Mouse (Mus musculus): Measurements from ENCODE around the gene Zic1. TPM values are rescaled to one million over a fixed set of nuclear protein-coding genes. Genes with fewer than 3 reads are reported as not detected.

The Zic1 gene
- polyA plus RNA-seq, 1 experiment from 2014 or later, result 30.5 TPM

DNA sequence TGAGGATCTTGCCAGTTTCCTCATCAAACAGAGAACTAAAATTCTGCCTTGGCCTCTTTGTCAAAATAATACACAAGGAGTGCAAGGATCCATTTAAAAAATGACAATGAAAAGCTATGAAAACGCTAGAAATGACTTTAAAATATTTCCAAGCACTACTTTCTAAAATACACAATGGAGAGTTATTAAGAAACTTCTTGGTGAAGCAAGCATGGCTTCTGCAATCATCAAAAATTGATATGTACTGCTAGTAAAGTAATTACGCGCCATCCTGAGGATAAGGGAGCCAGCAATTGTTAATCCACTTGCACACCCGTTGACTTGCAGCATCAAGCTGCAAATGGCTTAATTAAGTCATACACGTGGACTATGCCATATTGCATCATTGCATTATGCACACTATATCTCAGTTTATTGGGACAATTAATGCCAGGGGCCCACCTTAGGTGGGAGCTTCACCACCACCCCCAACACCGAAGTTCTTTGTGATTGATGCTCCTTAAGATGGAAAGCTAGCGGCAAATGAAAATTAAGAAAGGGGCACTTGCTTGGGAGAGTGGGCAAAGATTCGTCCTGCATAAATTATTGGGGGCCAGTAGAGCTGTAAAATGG, 35.0 kb upstream of the Zic1 start:
- Histone ChIP-seq H3K4me3 (ENCODE audit: low read depth, low read length) (no peak overlapping the region), H3K27ac (ENCODE audit: low read depth, low read length) (no peak overlapping the region), H3K27me3 (ENCODE audit: control insufficient read depth, insufficient read depth, low read length) (peaks cover 62% of the 10 kb centered on the region), H3K4me1 (ENCODE audit: control insufficient read depth, insufficient read depth, low read length) (no peaks in the 10 kb centered on the region), H3K4me2 (ENCODE audit: low read depth, low read length) (no peak overlapping the region), H3K36me3 (ENCODE audit: control insufficient read depth, insufficient read depth, low read length) (no peaks in the 10 kb centered on the region), H3K9ac (replicated peaks; ENCODE audit: low read depth, low read length) (no peak overlapping the region), H3K9me3 (ENCODE audit: control insufficient read depth, low read length) (no peaks in the 10 kb centered on the region)
- WGBS, result 8% methylated on average over 8 of the region's 8 CpGs
- ATAC-seq (ENCODE audit: low read depth), result 0 out of 2 replicates have a peak, but pooled peaks have one; percentile 50

DNA sequence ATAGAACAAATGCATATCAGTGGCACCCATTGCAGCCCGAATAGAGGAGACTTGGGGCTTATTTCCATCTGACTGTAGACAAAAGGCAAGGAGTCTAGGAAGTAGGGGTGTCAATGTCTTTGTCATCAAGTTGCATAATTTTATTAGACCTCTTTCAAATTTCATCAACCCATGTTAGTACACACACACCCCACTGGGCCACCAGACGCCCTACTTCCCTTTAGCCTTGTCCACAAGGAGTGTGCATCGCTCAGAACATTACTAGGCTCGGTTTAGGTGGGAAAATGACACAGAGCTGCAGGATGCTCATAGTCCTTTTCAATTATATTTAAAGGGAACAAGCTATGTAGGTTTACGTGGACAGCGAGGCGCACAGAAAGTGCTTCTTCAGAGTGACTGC, 34.4 kb upstream of the Zic1 start:
- H3K9me3 ChIP-seq (ENCODE audit: control insufficient read depth, low read length), result no peaks in the 10 kb centered on the region
- H3K4me1 ChIP-seq (ENCODE audit: control insufficient read depth, insufficient read depth, low read length), result no peaks in the 10 kb centered on the region
- 22% methylated on average over 7 of the region's 7 CpGs for WGBS
- H3K27me3 ChIP-seq (ENCODE audit: control insufficient read depth, insufficient read depth, low read length), result peaks cover 64% of the 10 kb centered on the region
- no peak overlapping the region for H3K9ac ChIP-seq (replicated peaks; ENCODE audit: low read depth, low read length)
- H3K4me3 ChIP-seq (ENCODE audit: low read depth, low read length), result no peak overlapping the region
- no peak for ATAC-seq (ENCODE audit: low read depth)
- H3K27ac ChIP-seq (ENCODE audit: low read depth, low read length), result no peak overlapping the region; the same call in 1 of the 2 replicates
- H3K4me2 ChIP-seq (ENCODE audit: low read depth, low read length), result no peak overlapping the region
- no peaks in the 10 kb centered on the region for H3K36me3 ChIP-seq (ENCODE audit: control insufficient read depth, insufficient read depth, low read length)

DNA sequence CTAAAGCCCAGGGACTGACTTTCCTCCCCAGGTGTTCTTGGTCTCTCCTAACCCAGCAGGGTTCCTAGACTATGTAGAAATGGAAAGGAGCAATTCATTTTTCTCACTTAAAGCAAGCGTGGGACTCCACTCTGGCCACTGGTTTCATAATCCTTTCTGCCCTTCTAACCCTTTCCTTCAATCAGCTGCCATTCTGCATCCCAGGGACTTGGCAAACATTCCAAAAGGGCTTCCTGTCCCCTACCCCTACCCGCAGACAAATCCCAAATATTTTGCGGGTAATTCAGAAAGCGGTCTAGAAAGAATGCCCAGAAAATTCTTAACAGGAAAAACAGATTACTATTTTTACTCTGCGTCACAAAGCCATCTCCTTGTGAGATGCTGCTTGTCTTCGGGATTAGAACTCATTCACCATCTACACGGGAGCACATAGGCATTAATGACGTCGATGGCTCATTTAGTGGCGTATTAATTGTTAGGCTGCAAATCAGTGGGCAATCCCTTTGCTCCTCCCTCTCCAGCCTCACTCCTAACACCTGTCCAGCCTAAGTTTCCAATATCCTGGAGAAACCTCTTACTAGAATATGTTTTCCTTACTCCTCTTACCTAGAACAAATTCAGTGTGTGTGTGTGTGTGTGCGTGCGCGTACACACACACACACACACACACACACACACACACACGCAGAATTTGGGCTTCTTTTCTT, 29.6 kb upstream of the Zic1 start:
- H3K9me3 ChIP-seq (ENCODE audit: control insufficient read depth, low read length), result no peaks in the 10 kb centered on the region
- H3K4me2 ChIP-seq (ENCODE audit: low read depth, low read length), result no peak overlapping the region
- H3K4me3 ChIP-seq (ENCODE audit: low read depth, low read length), result no peak overlapping the region
- H3K4me1 ChIP-seq (ENCODE audit: control insufficient read depth, insufficient read depth, low read length), result no peaks in the 10 kb centered on the region
- H3K27me3 ChIP-seq (ENCODE audit: control insufficient read depth, insufficient read depth, low read length), result peaks cover 60% of the 10 kb centered on the region
- 9% methylated on average over 14 of the region's 14 CpGs for WGBS
- H3K36me3 ChIP-seq (ENCODE audit: control insufficient read depth, insufficient read depth, low read length), result no peaks in the 10 kb centered on the region
- H3K9ac ChIP-seq (replicated peaks; ENCODE audit: low read depth, low read length), result no peak overlapping the region
- H3K27ac ChIP-seq (ENCODE audit: low read depth, low read length), result no peak overlapping the region
- no peak for ATAC-seq (ENCODE audit: low read depth)

DNA sequence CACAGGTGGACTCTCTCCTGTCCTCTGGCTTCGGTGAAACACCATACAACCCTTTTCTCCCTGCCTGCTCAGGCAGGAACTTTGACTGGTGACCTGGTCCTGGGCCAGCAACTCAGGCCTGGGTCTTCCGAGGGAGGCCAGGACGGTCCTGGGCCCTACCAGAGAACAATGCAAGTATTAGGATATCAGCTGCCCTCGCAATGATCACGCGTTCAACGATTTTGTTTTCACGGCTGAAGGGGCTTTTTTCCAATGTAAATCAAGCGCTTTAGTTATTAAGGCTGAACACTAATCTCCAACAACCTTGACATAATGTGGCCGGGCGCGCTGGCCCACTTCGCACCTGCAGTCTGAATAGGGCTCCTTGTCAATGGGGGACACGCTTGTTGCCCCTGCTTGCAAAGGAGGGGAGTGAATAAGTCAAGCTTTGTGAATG, 28.6 kb upstream of the Zic1 start:
- peak overlapping the region; percentile 28; the same call in 1 of the 2 replicates for H3K27ac ChIP-seq (ENCODE audit: low read depth, low read length)
- ATAC-seq (ENCODE audit: low read depth), result peak; percentile 52; the same call in 1 of the 2 replicates

DNA sequence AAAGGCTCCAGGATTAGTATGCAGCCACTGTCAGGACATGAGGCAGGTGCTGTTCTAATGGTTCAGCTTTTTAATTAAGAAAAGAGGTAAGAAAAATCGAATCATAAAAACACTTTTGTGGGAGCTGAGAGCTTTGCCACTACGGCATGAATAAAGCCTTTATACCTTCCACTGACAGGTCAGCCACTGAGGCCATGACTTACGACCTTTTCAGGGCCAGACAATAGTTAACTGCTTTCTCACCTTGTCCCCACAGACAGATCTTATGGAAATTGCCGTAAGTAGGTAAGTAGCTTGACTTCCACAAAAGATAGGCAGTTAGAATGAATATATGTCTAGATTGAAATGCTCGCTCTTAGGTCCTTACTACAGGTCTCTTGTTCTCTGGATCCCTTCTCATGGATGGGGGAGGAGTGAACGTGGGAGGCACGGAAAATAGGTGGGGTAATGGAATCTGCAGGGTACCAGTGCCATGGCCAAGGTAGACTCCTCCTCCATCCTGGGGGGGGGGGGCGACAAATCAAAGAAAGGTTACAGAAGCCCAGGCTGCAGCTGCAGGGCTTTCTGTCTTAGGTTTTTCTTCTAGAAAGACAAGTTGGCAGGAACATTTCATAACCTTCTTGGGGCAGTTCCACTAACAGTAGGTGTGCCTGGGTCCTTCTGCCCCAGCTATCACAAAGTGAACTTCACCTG, 27.9 kb upstream of the Zic1 start:
- Histone ChIP-seq H3K9me3 (ENCODE audit: control insufficient read depth, low read length) (no peaks in the 10 kb centered on the region), H3K36me3 (ENCODE audit: control insufficient read depth, insufficient read depth, low read length) (no peaks in the 10 kb centered on the region), H3K4me3 (ENCODE audit: low read depth, low read length) (no peak overlapping the region), H3K4me2 (ENCODE audit: low read depth, low read length) (no peak overlapping the region), H3K4me1 (ENCODE audit: control insufficient read depth, insufficient read depth, low read length) (no peaks in the 10 kb centered on the region), H3K27ac (ENCODE audit: low read depth, low read length) (no peak overlapping the region), H3K9ac (replicated peaks; ENCODE audit: low read depth, low read length) (no peak overlapping the region), H3K27me3 (ENCODE audit: control insufficient read depth, insufficient read depth, low read length) (peaks cover 62% of the 10 kb centered on the region)
- no peak for ATAC-seq (ENCODE audit: low read depth)
- WGBS, result 11% methylated on average over 8 of the region's 8 CpGs

More for the DNA sequence above, 28.6 kb upstream of the Zic1 start:
- no peaks in the 10 kb centered on the region for H3K36me3 ChIP-seq (ENCODE audit: control insufficient read depth, insufficient read depth, low read length)
- H3K9ac ChIP-seq (replicated peaks; ENCODE audit: low read depth, low read length), result no peak overlapping the region
- no peaks in the 10 kb centered on the region for H3K9me3 ChIP-seq (ENCODE audit: control insufficient read depth, low read length)
- H3K4me1 ChIP-seq (ENCODE audit: control insufficient read depth, insufficient read depth, low read length), result no peaks in the 10 kb centered on the region
- 3% methylated on average over 14 of the region's 14 CpGs for WGBS
- H3K4me2 ChIP-seq (ENCODE audit: low read depth, low read length), result no peak overlapping the region
- peaks cover 62% of the 10 kb centered on the region for H3K27me3 ChIP-seq (ENCODE audit: control insufficient read depth, insufficient read depth, low read length)
- no peak overlapping the region for H3K4me3 ChIP-seq (ENCODE audit: low read depth, low read length)

DNA sequence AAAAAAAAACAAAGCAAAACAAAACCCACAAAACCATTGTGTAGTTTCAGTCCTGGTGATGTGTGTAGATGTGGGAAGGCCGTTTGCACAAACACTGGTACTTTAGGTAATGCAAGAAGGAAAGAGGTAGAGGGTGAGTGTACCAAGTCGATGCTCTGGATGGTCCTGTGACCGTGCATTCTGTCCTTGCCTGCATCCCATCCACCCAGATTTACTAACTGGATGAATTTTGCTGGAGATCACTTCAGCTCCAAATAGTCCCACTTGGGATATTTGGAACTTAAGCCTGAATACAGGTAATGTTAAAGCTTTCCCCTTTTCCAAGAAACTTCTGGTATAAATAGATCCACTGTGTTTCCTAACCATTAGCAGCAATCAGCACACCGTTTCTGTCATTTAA, 22.6 kb upstream of the Zic1 start:
- Histone ChIP-seq H3K4me3 (ENCODE audit: low read depth, low read length) (no peak overlapping the region), H3K4me1 (ENCODE audit: control insufficient read depth, insufficient read depth, low read length) (peaks cover 9% of the 10 kb centered on the region; the same call in 1 of the 2 replicates), H3K9ac (replicated peaks; ENCODE audit: low read depth, low read length) (no peak overlapping the region), H3K36me3 (ENCODE audit: control insufficient read depth, insufficient read depth, low read length) (no peaks in the 10 kb centered on the region), H3K9me3 (ENCODE audit: control insufficient read depth, low read length) (no peaks in the 10 kb centered on the region), H3K27ac (ENCODE audit: low read depth, low read length) (no peak overlapping the region; the same call in 1 of the 2 replicates), H3K4me2 (ENCODE audit: low read depth, low read length) (no peak overlapping the region), H3K27me3 (ENCODE audit: control insufficient read depth, insufficient read depth, low read length) (peaks cover 40% of the 10 kb centered on the region)
- WGBS, result 7% methylated on average over 4 of the region's 4 CpGs
- ATAC-seq (ENCODE audit: low read depth), result no peak

DNA sequence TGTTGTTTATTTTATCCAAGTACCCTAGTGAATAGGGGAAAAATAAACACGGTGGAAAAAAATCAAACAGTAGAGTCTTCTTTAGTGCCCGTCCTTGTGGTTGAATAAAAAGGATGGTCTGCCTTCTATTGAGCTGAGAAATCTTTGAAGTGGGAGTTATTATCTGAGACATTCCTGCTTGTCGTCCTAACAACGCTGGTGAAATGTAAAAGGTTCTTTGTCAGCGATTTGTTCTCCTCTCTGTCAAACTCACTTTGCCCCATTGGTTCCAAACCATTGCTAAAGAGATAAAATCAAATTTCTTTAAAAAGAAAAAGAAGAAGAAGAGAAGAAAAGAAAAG, 22.1 kb upstream of the Zic1 start:
- WGBS, result 5% methylated on average over 5 of the region's 5 CpGs
- ATAC-seq (ENCODE audit: low read depth), result no peak
- H3K9me3 ChIP-seq (ENCODE audit: control insufficient read depth, low read length), result no peaks in the 10 kb centered on the region
- peaks cover 10% of the 10 kb centered on the region; the same call in 1 of the 2 replicates for H3K4me1 ChIP-seq (ENCODE audit: control insufficient read depth, insufficient read depth, low read length)
- peak overlapping the region; percentile 96; the same call in 1 of the 2 replicates for H3K27ac ChIP-seq (ENCODE audit: low read depth, low read length)
- H3K36me3 ChIP-seq (ENCODE audit: control insufficient read depth, insufficient read depth, low read length), result no peaks in the 10 kb centered on the region
- H3K4me3 ChIP-seq (ENCODE audit: low read depth, low read length), result no peak overlapping the region
- H3K9ac ChIP-seq (replicated peaks; ENCODE audit: low read depth, low read length), result no peak overlapping the region
- peak overlapping the region; percentile 37; the same call in 1 of the 2 replicates for H3K4me2 ChIP-seq (ENCODE audit: low read depth, low read length)
- peaks cover 38% of the 10 kb centered on the region for H3K27me3 ChIP-seq (ENCODE audit: control insufficient read depth, insufficient read depth, low read length)

DNA sequence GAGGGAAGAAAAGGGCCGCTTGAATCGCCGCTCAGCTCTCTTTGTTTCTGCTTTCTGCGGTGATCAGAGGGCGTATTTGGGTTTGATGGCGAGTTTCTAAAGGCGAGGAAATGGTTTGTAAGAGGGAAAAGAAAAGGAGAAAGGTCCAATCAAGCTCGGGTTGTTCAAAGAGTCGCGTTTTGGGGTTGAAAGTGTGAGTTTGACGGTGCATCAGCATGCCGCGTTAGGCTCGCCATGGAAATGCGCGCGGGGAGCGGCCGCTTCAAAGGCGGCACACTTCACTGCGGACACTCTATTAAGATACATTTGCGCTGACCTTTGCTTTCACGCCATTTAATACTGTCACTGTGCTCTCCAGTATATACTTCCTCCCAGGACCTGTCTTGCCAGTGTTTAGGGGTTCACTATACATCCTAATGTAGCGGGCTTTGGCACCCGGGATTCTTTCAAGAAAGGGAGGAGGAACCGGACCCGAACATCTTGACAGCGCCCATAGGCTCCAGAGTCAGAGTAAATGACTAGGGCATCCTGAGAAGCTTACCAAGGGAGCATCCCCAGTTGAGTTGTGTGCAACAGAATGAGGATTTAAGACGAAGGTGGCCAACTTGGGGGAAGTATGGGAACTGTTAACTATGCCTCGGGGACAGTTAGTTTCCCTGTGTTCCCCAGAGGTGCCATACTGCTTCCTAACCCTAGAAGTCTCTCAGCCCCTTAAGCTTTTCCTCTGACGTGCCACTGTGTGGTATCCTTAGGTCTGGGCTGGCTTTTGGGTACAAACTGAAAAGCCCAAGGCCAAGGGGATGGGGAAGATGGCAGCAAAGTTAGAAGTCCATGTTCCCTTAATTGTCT, 21.5 kb upstream of the Zic1 start:
- Histone ChIP-seq H3K9ac (replicated peaks; ENCODE audit: low read depth, low read length) (peak overlapping the region; percentile 17; the same call in 1 of the 2 replicates), H3K27ac (ENCODE audit: low read depth, low read length) (peak overlapping the region; percentile 96), H3K9me3 (ENCODE audit: control insufficient read depth, low read length) (no peaks in the 10 kb centered on the region), H3K36me3 (ENCODE audit: control insufficient read depth, insufficient read depth, low read length) (no peaks in the 10 kb centered on the region), H3K27me3 (ENCODE audit: control insufficient read depth, insufficient read depth, low read length) (peaks cover 35% of the 10 kb centered on the region), H3K4me1 (ENCODE audit: control insufficient read depth, insufficient read depth, low read length) (peaks cover 10% of the 10 kb centered on the region; the same call in 1 of the 2 replicates), H3K4me3 (ENCODE audit: low read depth, low read length) (peak overlapping the region; percentile 1; the same call in 1 of the 2 replicates), H3K4me2 (ENCODE audit: low read depth, low read length) (peak overlapping the region; percentile 37)
- 3% methylated on average over 31 of the region's 31 CpGs for WGBS
- peak; percentile 22; the same call in 1 of the 2 replicates for ATAC-seq (ENCODE audit: low read depth)

Measured in neural tube, embryonic 14.5 days (tissue).